Mouse (Mus musculus) lung, postnatal 0 days (tissue): Measurements from ENCODE around the gene Klf9.

ENCODE experiments used
- CTCF ChIP-seq: IDR thresholded peaks from 2 replicates; pipeline ENCODE4 v1.5.1; 2016; ENCODE audit warnings: antibody characterized with exemption, mild to moderate bottlenecking
- EP300 ChIP-seq: IDR thresholded peaks from 2 replicates; pipeline ENCODE4 v1.6.1; 2016; ENCODE audit warnings: antibody characterized with exemption, mild to moderate bottlenecking, control low read depth

- TF ChIP-seq CTCF (no peak), EP300 (no peak)
Observed at GRCm38 (mm10) chr19:23107335-23107734, 33.7 kb upstream of the Klf9 start.
